Comparison of ENCODE assay signal across 9 mouse cellular contexts in genomic region chr7:107045833-107046232, GRCm38 (mm10). TPM values are rescaled to one million over a fixed set of nuclear protein-coding genes. Genes with fewer than 3 reads are reported as not detected.
DNase-seq lines count a peak whose midpoint lies in the region; ATAC-seq and TF ChIP-seq lines count a peak whose summit lies in the region.
"Had no signal": no experiment of that assay in that cellular context is flagged by ENCODE, and none has a peak within 500 bp of the region (broad histone marks: within the 10 kb centered on the region; RNA-seq: fewer than 3 reads in every experiment).

No protein-coding gene starts in this region.

- TF ChIP-seq POLR2A in kidney, adult 2 months (IDR thresholded peaks at IDR 0.05; ENCODE audit: low read depth, low read length) = no peak

- no peak overlapping the region for H3K27ac ChIP-seq in kidney, adult 2 months (ENCODE audit: insufficient read depth, low read depth, low read length)
- no peak overlapping the region for H3K27ac ChIP-seq in forebrain, embryonic 14.5 days (ENCODE audit: low read depth, low read length)
- H3K27ac ChIP-seq: embryonic facial prominence, embryonic 15.5 days had no signal

- TF ChIP-seq CTCF in kidney, adult 2 months (conservative IDR thresholded peaks at IDR 0.05; ENCODE audit: insufficient read depth, insufficient read length, low read depth, low read length) = 0 out of 2 replicates have a peak, but pooled peaks have one; percentile 4
- 0 out of 2 replicates have a peak, but pooled peaks have one; percentile 15 for TF ChIP-seq CTCF in G1E (IDR thresholded peaks at IDR 0.05; ENCODE audit: low read depth, low read length)

- no peak overlapping the region for H3K9ac ChIP-seq in forebrain, embryonic 14.5 days (ENCODE audit: low read length)
- H3K9ac ChIP-seq: embryonic facial prominence, embryonic 15.5 days had no signal

- intact Hi-C loops in left cerebral cortex, postnatal 10 days (cut with DNase I) = loop anchor here (5.0 kb wide), 1 partner anchor 1229 kb away; no protein-coding TSS in a partner anchor

- H3K27me3 ChIP-seq in kidney, adult 2 months (replicated peaks; ENCODE audit: control insufficient read depth, insufficient read depth, low read length) = no peaks in the 10 kb centered on the region; the same call in 1 of the 2 replicates
- 0 out of 2 replicates have a peak, but pooled peaks cover 2% of the 10 kb centered on the region for H3K27me3 ChIP-seq in G1E (ENCODE audit: insufficient read depth, low read length)
- no peaks in the 10 kb centered on the region for H3K27me3 ChIP-seq in forebrain, embryonic 14.5 days (replicated peaks; ENCODE audit: control insufficient read depth, insufficient read depth, low read length)
- H3K27me3 ChIP-seq: embryonic facial prominence, embryonic 15.5 days had no signal

- peak; percentile 28; the same call in 1 of the 2 replicates for ATAC-seq in G1E (ENCODE audit: extremely low read depth, insufficient number of reproducible peaks, low FRiP score, poor library complexity, severe bottlenecking)
- ATAC-seq in forebrain, embryonic 14.5 days = peak; percentile 61; the same call in 1 of the 2 replicates

- H3K36me3 ChIP-seq in kidney, adult 2 months (ENCODE audit: control insufficient read depth, insufficient read depth, low read length) = no peaks in the 10 kb centered on the region
- no peaks in the 10 kb centered on the region for H3K36me3 ChIP-seq in G1E (replicated peaks)
- no peaks in the 10 kb centered on the region for H3K36me3 ChIP-seq in forebrain, embryonic 14.5 days (ENCODE audit: control insufficient read depth, insufficient read depth, low read length)
- H3K36me3 ChIP-seq: embryonic facial prominence, embryonic 15.5 days had no signal

- peak; percentile 58 for DNase-seq in kidney, adult 2 months
- no peak for DNase-seq in kidney, adult 18-20 months
- peak; percentile 56 to 63 for DNase-seq in B cell, adult 2 months
- DNase-seq in G1E (ENCODE audit: low spot score) = peak; percentile 1
- peak; percentile 74 for DNase-seq in forebrain, embryonic 14.5 days (ENCODE audit: low spot score)
- peak; percentile 14 to 34 for DNase-seq in left cerebral cortex, postnatal 10 days (ENCODE audit: extremely low spot score in 1 of 2, low spot score in 2 of 2)
- peak; percentile 33 to 44 for DNase-seq in right cerebral cortex, postnatal 10 days (ENCODE audit: low spot score in 2 of 2)
- DNase-seq in ovary, adult 18-20 months (ENCODE audit: low spot score) = no peak

- H3K4me3 ChIP-seq in kidney, adult 2 months (ENCODE audit: insufficient read depth, low read depth, low read length) = no peak overlapping the region
- no peak overlapping the region for H3K4me3 ChIP-seq in G1E (ENCODE audit: low read depth, low read length)
- no peak overlapping the region for H3K4me3 ChIP-seq in forebrain, embryonic 14.5 days (ENCODE audit: low read depth, low read length)
- H3K4me3 ChIP-seq: embryonic facial prominence, embryonic 15.5 days had no signal

- no peak overlapping the region for H3K4me2 ChIP-seq in forebrain, embryonic 14.5 days (ENCODE audit: low read length)
- H3K4me2 ChIP-seq: embryonic facial prominence, embryonic 15.5 days had no signal

- no peaks in the 10 kb centered on the region for H3K9me3 ChIP-seq in G1E (replicated peaks)
- no peaks in the 10 kb centered on the region for H3K9me3 ChIP-seq in forebrain, embryonic 14.5 days (replicated peaks; ENCODE audit: control insufficient read depth, low read length)
- H3K9me3 ChIP-seq: embryonic facial prominence, embryonic 15.5 days had no signal

- H3K4me1 ChIP-seq in kidney, adult 2 months (ENCODE audit: control insufficient read depth, insufficient read depth, low read length) = no peaks in the 10 kb centered on the region
- peaks cover 3% of the 10 kb centered on the region for H3K4me1 ChIP-seq in G1E (ENCODE audit: insufficient read depth, low read depth, low read length)
- no peaks in the 10 kb centered on the region for H3K4me1 ChIP-seq in forebrain, embryonic 14.5 days (ENCODE audit: control insufficient read depth, insufficient read depth, low read length)
- H3K4me1 ChIP-seq: embryonic facial prominence, embryonic 15.5 days had no signal

- 2% methylated on average over 5 of the region's 5 CpGs for WGBS in kidney, adult 2 months
- WGBS in forebrain, embryonic 14.5 days = 6% methylated on average over 5 of the region's 5 CpGs

RNA-seq across cellular contexts. Expression of gene Olfr713, which starts 14.9 kb away (rescaled TPM):
- not detected in 2 replicates for polyA plus RNA-seq in kidney, adult 2 months (2012; rRNA removed)
- total RNA-seq in G1E (2014; fragmentation: Nextera tagmentation) = not detected in 2 replicates
- total RNA-seq in G1E (2017) = 0.05 and 0.12 TPM in 2 replicates
- not detected in 2 replicates for polyA plus RNA-seq in G1E (2012)
- not detected in 2 replicates for polyA plus RNA-seq in forebrain, embryonic 14.5 days (2014; fragmentation: Nextera tagmentation; extraction: Ambion mirVana)
- not detected for total RNA-seq in left cerebral cortex, postnatal 10 days (2021)

RNA-seq across cellular contexts. Expression of gene Olfr714, which starts 24.9 kb away (rescaled TPM):
- not detected in 2 replicates for polyA plus RNA-seq in kidney, adult 2 months (2012; rRNA removed)
- total RNA-seq in G1E (2014; fragmentation: Nextera tagmentation) (not detected in 2 replicates), G1E (2017) (0.11 and 0.46 TPM in 2 replicates)
- not detected in 2 replicates for polyA plus RNA-seq in G1E (2012)
- polyA plus RNA-seq in forebrain, embryonic 14.5 days (2014; fragmentation: Nextera tagmentation; extraction: Ambion mirVana) = not detected in 2 replicates
- total RNA-seq in left cerebral cortex, postnatal 10 days (2021) = not detected
- polyA plus RNA-seq: embryonic facial prominence, embryonic 15.5 days had no signal

RNA-seq across cellular contexts. Expression of gene Olfr2, which starts 40.0 kb away (rescaled TPM):
- not detected in 2 replicates for polyA plus RNA-seq in kidney, adult 2 months (2012; rRNA removed)
- total RNA-seq in G1E (2014; fragmentation: Nextera tagmentation) (not detected in 2 replicates), G1E (2017) (0.06 TPM in 1 of 2 replicates, not detected in the other)
- not detected in 2 replicates for polyA plus RNA-seq in G1E (2012)
- polyA plus RNA-seq in forebrain, embryonic 14.5 days (2014; fragmentation: Nextera tagmentation; extraction: Ambion mirVana) = not detected in 2 replicates
- not detected for total RNA-seq in left cerebral cortex, postnatal 10 days (2021)
- polyA plus RNA-seq: embryonic facial prominence, embryonic 15.5 days had no signal

RNA-seq across cellular contexts. Expression of gene Olfr17, which starts 47.2 kb away (rescaled TPM):
- polyA plus RNA-seq in kidney, adult 2 months (2012; rRNA removed) = not detected in 2 replicates
- total RNA-seq in G1E (2014; fragmentation: Nextera tagmentation) (not detected in 2 replicates), G1E (2017) (0.06 and 0.11 TPM in 2 replicates)
- not detected in 2 replicates for polyA plus RNA-seq in G1E (2012)
- not detected in 2 replicates for polyA plus RNA-seq in forebrain, embryonic 14.5 days (2014; fragmentation: Nextera tagmentation; extraction: Ambion mirVana)
- not detected for total RNA-seq in left cerebral cortex, postnatal 10 days (2021)

Comparison
In these comparisons a context has a peak if more than half of its experiments do, and no peak if none do; other contexts are left out.
1. DNase-seq: peak in kidney, adult 2 months (single experiment), B cell, adult 2 months (2 of 2), G1E (single experiment), forebrain, embryonic 14.5 days (single experiment), left cerebral cortex, postnatal 10 days (2 of 2) and right cerebral cortex, postnatal 10 days (2 of 2); none in kidney, adult 18-20 months (single experiment) and ovary, adult 18-20 months (single experiment).